Comparison of ENCODE assay signal across 8 mouse cellular contexts in genomic region chrX:100774341-100774811, GRCm38 (mm10). TPM values are rescaled to one million over a fixed set of nuclear protein-coding genes. Genes with fewer than 3 reads are reported as not detected.
A peak's percentile ranks its signal among the peaks of the same experiment; 100 is the strongest.
DNase-seq lines count a peak whose midpoint lies in the region; ATAC-seq and TF ChIP-seq lines count a peak whose summit lies in the region.

No protein-coding gene starts in this region.

- peak overlapping the region; percentile 41; the same call in 1 of the 2 replicates for H3K9ac ChIP-seq in heart, postnatal 0 days (replicated peaks; ENCODE audit: low read depth, low read length)

- peak; percentile 80 for DNase-seq in adrenal gland, postnatal 10 days
- DNase-seq in heart, postnatal 0 days (ENCODE audit: low spot score) = no peak
- DNase-seq in kidney, postnatal 25 days = peak; percentile 75 to 80
- DNase-seq in retina, postnatal 7 days (ENCODE audit: low read depth, low spot score) = peak; percentile 24
- peak; percentile 56 to 70 for DNase-seq in urinary bladder, postnatal 36 days (ENCODE audit: low spot score in 2 of 2)

- no peak overlapping the region for H3K27ac ChIP-seq in heart, postnatal 0 days (ENCODE audit: low read depth)

- H3K4me1 ChIP-seq in E14TG2a.4 (replicated peaks; ENCODE audit: low read depth, low read length) = peaks cover 23% of the 10 kb centered on the region
- H3K4me1 ChIP-seq in erythroblast, embryonic 14.5 days (ENCODE audit: control insufficient read depth) = peaks cover 12% of the 10 kb centered on the region
- H3K4me1 ChIP-seq in heart, postnatal 0 days (ENCODE audit: control insufficient read depth, insufficient read depth) = no peaks in the 10 kb centered on the region
- H3K4me1 ChIP-seq in megakaryocyte, embryonic 14.5 days = peaks cover 13% of the 10 kb centered on the region

- H3K4me3 ChIP-seq in E14TG2a.4 (replicated peaks; ENCODE audit: low read length) = peak overlapping the region; percentile 74
- H3K4me3 ChIP-seq in erythroblast, embryonic 14.5 days (replicated peaks) = peak overlapping the region; percentile 53
- peak overlapping the region; percentile 49 for H3K4me3 ChIP-seq in heart, postnatal 0 days (ENCODE audit: low read depth, low read length)
- H3K4me3 ChIP-seq in megakaryocyte, embryonic 14.5 days (replicated peaks) = peak overlapping the region; percentile 90

- no peaks in the 10 kb centered on the region for H3K9me3 ChIP-seq in E14TG2a.4 (ENCODE audit: low read length)
- no peaks in the 10 kb centered on the region; the same call in 1 of the 2 replicates for H3K9me3 ChIP-seq in erythroblast, embryonic 14.5 days (ENCODE audit: control insufficient read depth, low read length)
- no peaks in the 10 kb centered on the region for H3K9me3 ChIP-seq in heart, postnatal 0 days (replicated peaks; ENCODE audit: control insufficient read depth, low read length)
- no peaks in the 10 kb centered on the region for H3K9me3 ChIP-seq in megakaryocyte, embryonic 14.5 days

- ATAC-seq in heart, postnatal 0 days (ENCODE audit: insufficient read depth, low read depth) = no peak

- peak; percentile 24 for TF ChIP-seq CTCF in E14TG2a.4 (conservative IDR thresholded peaks at IDR 0.05; ENCODE audit: low read length)
- TF ChIP-seq CTCF in heart, postnatal 0 days (IDR thresholded peaks at IDR 0.05; ENCODE audit: low read depth) = peak; percentile 57

- WGBS in heart, postnatal 0 days = 21% methylated on average over 21 of the region's 23 CpGs

- TF ChIP-seq EP300 in heart, postnatal 0 days (IDR thresholded peaks at IDR 0.05; ENCODE audit: low read depth) = no peak

- peaks cover 6% of the 10 kb centered on the region for H3K27me3 ChIP-seq in E14TG2a.4 (ENCODE audit: insufficient read depth, low read length)
- peaks cover 1% of the 10 kb centered on the region; the same call in 1 of the 2 replicates for H3K27me3 ChIP-seq in erythroblast, embryonic 14.5 days (ENCODE audit: control insufficient read depth)
- no peaks in the 10 kb centered on the region for H3K27me3 ChIP-seq in heart, postnatal 0 days (ENCODE audit: control insufficient read depth, insufficient read depth, low read length)
- H3K27me3 ChIP-seq in megakaryocyte, embryonic 14.5 days (replicated peaks) = peaks cover 38% of the 10 kb centered on the region

- H3K4me2 ChIP-seq in heart, postnatal 0 days (ENCODE audit: low read depth, low read length) = peak overlapping the region; percentile 60

- no peaks in the 10 kb centered on the region for H3K36me3 ChIP-seq in E14TG2a.4 (ENCODE audit: insufficient read depth, low read length)
- H3K36me3 ChIP-seq in erythroblast, embryonic 14.5 days (ENCODE audit: control insufficient read depth) = no peaks in the 10 kb centered on the region
- H3K36me3 ChIP-seq in heart, postnatal 0 days (replicated peaks; ENCODE audit: control insufficient read depth, insufficient read depth, low read length) = no peaks in the 10 kb centered on the region
- H3K36me3 ChIP-seq in megakaryocyte, embryonic 14.5 days (replicated peaks; ENCODE audit: low read length) = no peaks in the 10 kb centered on the region

RNA-seq across cellular contexts. Expression of gene Dlg3, which starts 6.9 kb away (rescaled TPM):
- total RNA-seq in adrenal gland, postnatal 10 days (2021) = 10 to 100 TPM; 20.2 to 29.0 TPM
- not detected in 2 replicates for polyA plus RNA-seq in erythroblast, embryonic 14.5 days (2012)
- total RNA-seq in heart, postnatal 0 days (2014; rRNA removed; ENCODE audit: low replicate concordance) = 13.2 and 14.6 TPM in 2 replicates
- polyA plus RNA-seq in heart, postnatal 0 days (2015; fragmentation: Nextera tagmentation; extraction: Ambion mirVana) = 0.51 and 0.52 TPM in 2 replicates
- 1.6 and 9.7 TPM in 2 replicates for polyA plus RNA-seq in megakaryocyte, embryonic 14.5 days (2012; ENCODE audit: insufficient read depth, low replicate concordance)

RNA-seq across cellular contexts. Expression of gene Gdpd2, which starts 44.7 kb away (rescaled TPM):
- 1 to 10 TPM in 1 of 2 experiments, under 1 TPM in 1; 0.69 to 1.2 TPM for total RNA-seq in adrenal gland, postnatal 10 days (2021)
- polyA plus RNA-seq in erythroblast, embryonic 14.5 days (2012) = not detected in 2 replicates
- 1.7 and 2.8 TPM in 2 replicates for total RNA-seq in heart, postnatal 0 days (2014; rRNA removed; ENCODE audit: low replicate concordance)
- 0.54 and 0.55 TPM in 2 replicates for polyA plus RNA-seq in heart, postnatal 0 days (2015; fragmentation: Nextera tagmentation; extraction: Ambion mirVana)
- polyA plus RNA-seq in megakaryocyte, embryonic 14.5 days (2012; ENCODE audit: insufficient read depth, low replicate concordance) = not detected in 2 replicates
